Mouse (Mus musculus) megakaryocyte, embryonic 14.5 days (primary cell): Measurements from ENCODE around the gene Txnl4b.

Experiments used
- FLI1 ChIP-seq: IDR thresholded peaks from 2 replicates; pipeline ENCODE4 v1.6.1; 2012; ENCODE audit warnings: low read length, inconsistent platforms, mixed read lengths
- GATA1 ChIP-seq: IDR thresholded peaks from 3 replicates; pipeline ENCODE4 v1.6.1; 2012; ENCODE audit warnings: mixed read lengths, low read length, inconsistent platforms, borderline replicate concordance

DNA sequence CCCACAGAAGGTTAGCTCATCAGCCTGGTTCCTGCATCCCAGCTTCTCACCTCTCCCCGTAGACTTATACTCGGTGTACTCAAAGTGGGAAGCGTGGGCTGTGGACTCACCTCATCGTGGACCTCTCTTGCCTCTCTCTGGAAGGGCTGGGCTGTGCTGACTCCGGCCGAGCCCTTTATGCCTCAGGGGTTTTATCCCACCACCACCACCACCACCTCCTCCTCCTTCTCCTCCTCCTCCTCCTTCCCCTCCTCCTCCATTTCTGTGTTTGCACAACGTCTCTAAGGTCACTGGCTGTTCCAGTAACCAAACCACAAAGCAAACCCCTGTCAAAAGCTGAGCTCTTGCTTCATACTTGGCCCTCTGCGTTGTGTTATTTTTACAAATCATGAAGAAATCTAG is 13.2 kb downstream of the Txnl4b start, which contains the start of gene Hp:
- no peak for TF ChIP-seq GATA1
- TF ChIP-seq FLI1 = no peak
